Mouse (Mus musculus) E14TG2a.4 (cell line): ENCODE measurements around the gene Ascl1.

Experiments
- H3K27me3 ChIP-seq: 2 replicates; pipeline ENCODE4 v1.6.1; 2014; ENCODE audit warnings: low read length, control low read depth; ENCODE audit not compliant: insufficient read depth
- H3K36me3 ChIP-seq: 2 replicates; pipeline ENCODE4 v1.6.1; 2014; ENCODE audit warnings: low read length, control low read depth; ENCODE audit not compliant: insufficient read depth
- H3K4me1 ChIP-seq: replicated peaks from 2 replicates; pipeline ENCODE4 v1.6.1; 2014; ENCODE audit warnings: low read depth, low read length, control low read depth
- H3K4me3 ChIP-seq: replicated peaks from 2 replicates; pipeline ENCODE4 v1.5.1; 2014; ENCODE audit warnings: mild to moderate bottlenecking, low read length
- H3K9me3 ChIP-seq: 2 replicates; pipeline ENCODE4 v1.6.1; 2014; ENCODE audit warnings: low read length, control low read depth
- CTCF ChIP-seq: conservative IDR thresholded peaks from 2 replicates; pipeline ENCODE4 v1.5.1; 2014; ENCODE audit warnings: low read length
- NANOG ChIP-seq: IDR thresholded peaks from 2 replicates; pipeline ENCODE4 v1.6.1; 2014; ENCODE audit warnings: borderline replicate concordance, low read length, mixed read lengths
- POU5F1 ChIP-seq: IDR thresholded peaks from 2 replicates; pipeline ENCODE4 v1.6.1; 2014; ENCODE audit warnings: low read length, borderline replicate concordance

Gene Ascl1

GRCm38 (mm10) chr10:87501659-87502042 is 8.2 kb upstream of the Ascl1 start:
- Histone ChIP-seq H3K4me1 (peaks cover 7% of the 10 kb centered on the region; the same call in 1 of the 2 replicates), H3K36me3 (no peaks in the 10 kb centered on the region), H3K4me3 (no peak overlapping the region), H3K27me3 (peaks cover 51% of the 10 kb centered on the region), H3K9me3 (no peaks in the 10 kb centered on the region)
- TF ChIP-seq POU5F1 = no peak
- TF ChIP-seq NANOG = no peak
- TF ChIP-seq CTCF = no peak

GRCm38 (mm10) chr10:87500926-87501658 is 7.6 kb upstream of the Ascl1 start:
- H3K36me3 ChIP-seq = no peaks in the 10 kb centered on the region
- H3K27me3 ChIP-seq = peaks cover 57% of the 10 kb centered on the region
- no peak for TF ChIP-seq CTCF
- TF ChIP-seq POU5F1 = no peak
- TF ChIP-seq NANOG = no peak
- no peaks in the 10 kb centered on the region for H3K9me3 ChIP-seq
- peaks cover 7% of the 10 kb centered on the region; the same call in 1 of the 2 replicates for H3K4me1 ChIP-seq
- H3K4me3 ChIP-seq = no peak overlapping the region

- TF ChIP-seq NANOG = no peak
- no peak for TF ChIP-seq CTCF
- no peak for TF ChIP-seq POU5F1
- Histone ChIP-seq H3K27me3 (peaks cover 74% of the 10 kb centered on the region), H3K36me3 (no peaks in the 10 kb centered on the region), H3K9me3 (no peaks in the 10 kb centered on the region), H3K4me1 (peaks cover 24% of the 10 kb centered on the region), H3K4me3 (no peak overlapping the region)
Observed at GRCm38 (mm10) chr10:87497056-87497455, 3.6 kb upstream of the Ascl1 start.

DNA sequence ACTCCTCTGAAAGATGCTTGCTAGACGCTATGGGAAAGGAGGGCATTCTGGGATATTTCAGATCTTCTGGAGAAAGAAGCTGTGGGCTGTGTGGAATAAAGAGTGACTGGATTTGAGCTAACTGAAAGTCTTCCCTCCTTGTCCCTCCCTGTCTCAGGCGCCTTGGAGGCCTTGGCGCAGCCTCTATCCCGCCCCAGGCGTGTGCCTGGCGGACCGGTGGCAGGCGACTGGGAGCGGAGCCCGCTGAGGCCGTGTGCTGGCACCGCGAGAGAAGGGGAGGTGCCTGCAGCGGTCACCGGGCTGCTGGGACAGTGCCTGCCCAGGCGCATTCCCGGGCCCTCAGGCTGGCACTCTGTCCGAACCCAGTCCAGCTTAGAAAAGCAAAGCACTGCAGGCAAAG is 1.1 kb upstream of the Ascl1 start:
- peaks cover 82% of the 10 kb centered on the region for H3K27me3 ChIP-seq
- no peak for TF ChIP-seq CTCF
- TF ChIP-seq NANOG = no peak
- no peak for TF ChIP-seq POU5F1
- peak overlapping the region; percentile 78 for H3K4me3 ChIP-seq
- peaks cover 21% of the 10 kb centered on the region for H3K4me1 ChIP-seq
- H3K9me3 ChIP-seq = no peaks in the 10 kb centered on the region
- H3K36me3 ChIP-seq = no peaks in the 10 kb centered on the region

GRCm38 (mm10) chr10:87494176-87494575 is 716 bp upstream of the Ascl1 start:
- peak overlapping the region; percentile 78 for H3K4me3 ChIP-seq
- H3K9me3 ChIP-seq = no peaks in the 10 kb centered on the region
- no peaks in the 10 kb centered on the region for H3K36me3 ChIP-seq
- TF ChIP-seq NANOG (no peak), CTCF (no peak), POU5F1 (no peak)
- peaks cover 85% of the 10 kb centered on the region for H3K27me3 ChIP-seq
- H3K4me1 ChIP-seq = peaks cover 21% of the 10 kb centered on the region

GRCm38 (mm10) chr10:87492661-87493551 is 554 bp downstream of the Ascl1 start:
- H3K9me3 ChIP-seq = no peaks in the 10 kb centered on the region

GRCm38 (mm10) chr10:87492332-87492660 is 1.2 kb downstream of the Ascl1 start:
- Histone ChIP-seq H3K9me3 (no peaks in the 10 kb centered on the region), H3K4me1 (peaks cover 26% of the 10 kb centered on the region), H3K36me3 (no peaks in the 10 kb centered on the region), H3K4me3 (peak overlapping the region; percentile 78), H3K27me3 (peaks cover 91% of the 10 kb centered on the region)
- TF ChIP-seq CTCF (no peak), POU5F1 (no peak), NANOG (no peak)

More at GRCm38 (mm10) chr10:87492661-87493551, 554 bp downstream of the Ascl1 start:
- Histone ChIP-seq H3K27me3 (peaks cover 87% of the 10 kb centered on the region), H3K4me1 (peaks cover 26% of the 10 kb centered on the region), H3K4me3 (peak overlapping the region; percentile 78), H3K36me3 (no peaks in the 10 kb centered on the region)
- TF ChIP-seq NANOG = no peak
- TF ChIP-seq POU5F1 = no peak
- TF ChIP-seq CTCF = no peak

DNA sequence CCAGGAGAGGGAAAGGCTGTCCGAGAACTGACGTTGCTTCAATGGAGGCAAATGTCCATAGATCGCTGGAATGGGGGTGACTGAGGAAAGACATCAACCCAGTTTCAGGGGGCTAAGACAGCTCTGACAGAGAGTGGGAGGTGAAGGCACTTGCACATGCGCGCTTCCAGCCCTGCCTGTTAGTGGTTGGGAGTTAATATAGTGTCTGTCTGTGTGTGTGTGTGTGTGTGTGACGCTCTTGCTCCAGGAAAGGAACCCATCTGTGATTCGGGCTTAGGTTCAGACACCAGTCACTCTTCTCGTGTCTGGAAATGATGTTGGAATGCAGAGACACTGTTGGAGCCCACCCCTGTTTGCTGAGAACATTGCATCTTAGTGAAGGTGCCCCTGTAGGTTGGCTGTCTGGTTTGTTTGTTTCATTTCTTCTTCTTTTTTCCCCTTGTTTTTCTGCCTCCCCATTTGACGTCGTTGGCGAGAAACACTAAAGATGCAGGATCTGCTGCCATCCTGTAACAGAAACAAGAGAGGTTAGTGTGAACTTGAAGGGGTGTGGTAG is 1.9 kb downstream of the Ascl1 start:
- no peak for TF ChIP-seq NANOG
- TF ChIP-seq CTCF = no peak
- no peak for TF ChIP-seq POU5F1
- no peaks in the 10 kb centered on the region for H3K9me3 ChIP-seq
- H3K36me3 ChIP-seq = no peaks in the 10 kb centered on the region
- H3K27me3 ChIP-seq = peaks cover 92% of the 10 kb centered on the region
- no peak overlapping the region for H3K4me3 ChIP-seq
- peaks cover 27% of the 10 kb centered on the region for H3K4me1 ChIP-seq
